Mouse (Mus musculus) adrenal gland, postnatal 25 days (tissue): Measurements from ENCODE around the gene Dlg2. TPM values are rescaled to one million over a fixed set of nuclear protein-coding genes. Genes with fewer than 3 reads are reported as not detected.

Experiments
- DNase-seq: peaks from one replicate; pipeline ENCODE4 v3.0.0; 2021; ENCODE audit warnings: mixed read lengths
- total RNA-seq: library from RNA; stranded (reverse); gene quantifications from 2 replicates; pipeline ENCODE4 v1.2.3, GENCODE M21; 2021

The Dlg2 gene
- total RNA-seq, 1 experiment from 2014 or later = 148 TPM

- peak; percentile 62 for DNase-seq
Observed at GRCm38 (mm10) chr7:92093860-92094259, 1617.4 kb downstream of the Dlg2 start.

- no peak for DNase-seq
Observed at GRCm38 (mm10) chr7:92095198-92095597, 1618.7 kb downstream of the Dlg2 start.

GRCm38 (mm10) chr7:92100847-92101246 lies 1624.4 kb downstream of the Dlg2 start:
- DNase-seq = no peak

GRCm38 (mm10) chr7:92102892-92103543 lies 1626.5 kb downstream of the Dlg2 start:
- peak; percentile 6 for DNase-seq

GRCm38 (mm10) chr7:92105477-92105876 lies 1629.0 kb downstream of the Dlg2 start:
- no peak for DNase-seq

GRCm38 (mm10) chr7:92105956-92106355 lies 1629.5 kb downstream of the Dlg2 start:
- DNase-seq = no peak

GRCm38 (mm10) chr7:92113065-92113464 lies 1636.6 kb downstream of the Dlg2 start:
- no peak for DNase-seq

GRCm38 (mm10) chr7:92115237-92115871 lies 1638.9 kb downstream of the Dlg2 start:
- no peak for DNase-seq

GRCm38 (mm10) chr7:92123276-92123675 lies 1646.8 kb downstream of the Dlg2 start:
- DNase-seq = no peak

- peak; percentile 5 for DNase-seq
Observed at GRCm38 (mm10) chr7:92125886-92126285, 1649.4 kb downstream of the Dlg2 start.

GRCm38 (mm10) chr7:92134301-92134700 lies 1657.8 kb downstream of the Dlg2 start:
- no peak for DNase-seq

- DNase-seq = no peak
Observed at GRCm38 (mm10) chr7:92135624-92136023, 1659.2 kb downstream of the Dlg2 start.

- no peak for DNase-seq
Observed at GRCm38 (mm10) chr7:92140051-92140817, 1663.8 kb downstream of the Dlg2 start.

GRCm38 (mm10) chr7:92147499-92147898 lies 1671.0 kb downstream of the Dlg2 start:
- DNase-seq = no peak

GRCm38 (mm10) chr7:92150768-92151167 lies 1674.3 kb downstream of the Dlg2 start:
- no peak for DNase-seq

GRCm38 (mm10) chr7:92154603-92155002 lies 1678.1 kb downstream of the Dlg2 start:
- DNase-seq = no peak

GRCm38 (mm10) chr7:92163150-92163549 lies 1686.7 kb downstream of the Dlg2 start:
- no peak for DNase-seq

GRCm38 (mm10) chr7:92164316-92164715 lies 1687.8 kb downstream of the Dlg2 start:
- DNase-seq = no peak

- DNase-seq = no peak
Observed at GRCm38 (mm10) chr7:92164875-92165518, 1688.5 kb downstream of the Dlg2 start.

- DNase-seq = no peak
Observed at GRCm38 (mm10) chr7:92180029-92180428, 1703.6 kb downstream of the Dlg2 start.

GRCm38 (mm10) chr7:92180591-92181587 lies 1704.4 kb downstream of the Dlg2 start:
- no peak for DNase-seq
